Mouse (Mus musculus) lung, adult 2 months (tissue): ENCODE measurements around the gene Gstt3. TPM values are rescaled to one million over a fixed set of nuclear protein-coding genes. Genes with fewer than 3 reads are reported as not detected.
A peak's percentile ranks its signal among the peaks of the same experiment; 100 is the strongest.

Experiments
- DNase-seq: peaks from one replicate; pipeline ENCODE4 v3.0.0; 2022
- H3K4me1 ChIP-seq: fragments of 200-500 bp; 2 replicates; pipeline ENCODE4 v1.6.1; 2011; ENCODE audit warnings: low read length; ENCODE audit not compliant: control insufficient read depth, insufficient read depth
- H3K4me3 ChIP-seq: fragments of 200-500 bp; replicated peaks from 2 replicates; pipeline ENCODE3; 2011; ENCODE audit warnings: low read depth, mild to moderate bottlenecking, control low read depth, low read length; ENCODE audit errors: extremely low read depth
- CTCF ChIP-seq: fragments of 200-500 bp; IDR thresholded peaks from 2 replicates; pipeline ENCODE4 v1.5.1; 2011; ENCODE audit warnings: mild to moderate bottlenecking, low read length, control low read depth; ENCODE audit not compliant: insufficient read depth
- POLR2A ChIP-seq: fragments of 200-500 bp; IDR thresholded peaks from 2 replicates; pipeline ENCODE4 v1.6.1; 2011; ENCODE audit warnings: low read depth, mild to moderate bottlenecking, control low read depth, low read length, borderline replicate concordance; ENCODE audit errors: extremely low read depth
- WGBS: fragments of 180-500 bp; shearing (Covaris S2); methylation state at CpG from one replicate; pipeline ENCODE4 v1.1.7; 2018; 5-methylcytosine and 5-hydroxymethylcytosine counted together
- polyA plus RNA-seq: library from polyadenylated mRNA; depleted of rRNA; stranded (reverse); fragments of >200 nt; gene quantifications from 2 replicates; pipeline ENCODE4 v1.2.3, GENCODE M21; 2012; rRNA removed

Gstt3 gene
- polyA plus RNA-seq, result 47.8 and 63.7 TPM in 2 replicates

GRCm38 (mm10) chr10:75780769-75781578 lies at the start of gene Gstt3, which contains the start of gene Gm20441:
Gene Gstt3 (minus strand): TSS chr10:75781414.
Gene Gm20441 (minus strand): TSS chr10:75780954.
- Histone ChIP-seq H3K4me1 (no peaks in the 10 kb centered on the region), H3K4me3 (peak within 1 kb of the TSS; percentile 81)
- 1% methylated on average over 28 of the region's 28 CpGs for WGBS
- TF ChIP-seq POLR2A, result peak; percentile 67; the same call in 1 of the 2 replicates
- TF ChIP-seq CTCF, result no peak
- peak; percentile 80 for DNase-seq

- 72% methylated on average over 2 of the region's 2 CpGs for WGBS
- no peak overlapping the region for H3K4me3 ChIP-seq
These were observed 49.1 kb upstream of the Gstt3 start for GRCm38 (mm10) chr10:75830275-75830670.

GRCm38 (mm10) chr10:75829529-75830274 lies 48.5 kb upstream of the Gstt3 start:
- TF ChIP-seq CTCF (no peak), POLR2A (no peak)
- DNase-seq, result no peak
- Histone ChIP-seq H3K4me3 (no peak overlapping the region), H3K4me1 (peaks cover 2% of the 10 kb centered on the region; the same call in 1 of the 2 replicates)
- WGBS, result 63% methylated on average over 2 of the region's 2 CpGs

More at GRCm38 (mm10) chr10:75830275-75830670, 49.1 kb upstream of the Gstt3 start:
- DNase-seq, result no peak
- TF ChIP-seq CTCF (no peak), POLR2A (no peak)
- H3K4me1 ChIP-seq, result peaks cover 4% of the 10 kb centered on the region; the same call in 1 of the 2 replicates

- no peak for DNase-seq
- no peak for TF ChIP-seq CTCF
- no peak for TF ChIP-seq POLR2A
- Histone ChIP-seq H3K4me1 (0 out of 2 replicates have a peak, but pooled peaks cover 2% of the 10 kb centered on the region), H3K4me3 (no peak overlapping the region)
These were observed 47.3 kb upstream of the Gstt3 start for GRCm38 (mm10) chr10:75828500-75828931.

GRCm38 (mm10) chr10:75827668-75828360 lies 46.6 kb upstream of the Gstt3 start:
- DNase-seq, result peak; percentile 33
- 88% methylated on average over 4 of the region's 4 CpGs for WGBS
- TF ChIP-seq POLR2A (no peak), CTCF (no peak)
- Histone ChIP-seq H3K4me1 (0 out of 2 replicates have a peak, but pooled peaks cover 2% of the 10 kb centered on the region), H3K4me3 (no peak overlapping the region)

- no peak for DNase-seq
- Histone ChIP-seq H3K4me3 (no peak overlapping the region), H3K4me1 (0 out of 2 replicates have a peak, but pooled peaks cover 2% of the 10 kb centered on the region)
- no peak for TF ChIP-seq CTCF
- no peak for TF ChIP-seq POLR2A
- 73% methylated on average over 4 of the region's 4 CpGs for WGBS
These were observed 43.3 kb upstream of the Gstt3 start for GRCm38 (mm10) chr10:75824530-75824929.

- H3K4me3 ChIP-seq, result no peak overlapping the region
- 79% methylated on average over 1 of the region's 1 CpGs for WGBS
- TF ChIP-seq CTCF (no peak), POLR2A (no peak)
- 0 out of 2 replicates have a peak, but pooled peaks cover 2% of the 10 kb centered on the region for H3K4me1 ChIP-seq
- no peak for DNase-seq
These were observed 42.6 kb upstream of the Gstt3 start for GRCm38 (mm10) chr10:75823782-75824181.

GRCm38 (mm10) chr10:75822443-75822842 lies 41.2 kb upstream of the Gstt3 start, which contains the start of gene Gstt4:
Gene Gstt4 (minus strand): TSS chr10:75822543.
- no peak for TF ChIP-seq POLR2A
- no peak for TF ChIP-seq CTCF
- no peak within 1 kb of the TSS for H3K4me3 ChIP-seq
- no peak for DNase-seq
- H3K4me1 ChIP-seq, result 0 out of 2 replicates have a peak, but pooled peaks cover under 1% of the 10 kb centered on the region
- 90% methylated on average over 2 of the region's 2 CpGs for WGBS

- WGBS, result 85% methylated on average over 5 of the region's 5 CpGs
These were observed 38.7 kb upstream of the Gstt3 start for GRCm38 (mm10) chr10:75819882-75820281.

More at GRCm38 (mm10) chr10:75819882-75820281, 38.7 kb upstream of the Gstt3 start:
- no peaks in the 10 kb centered on the region for H3K4me1 ChIP-seq
- TF ChIP-seq POLR2A, result no peak
- TF ChIP-seq CTCF, result no peak
- no peak for DNase-seq
- H3K4me3 ChIP-seq, result no peak overlapping the region
